Comparison of ENCODE assay signal across 21 mouse cellular contexts in genomic region chr8:96873465-96874094, GRCm38 (mm10).
DNase-seq lines count a peak whose midpoint lies in the region; ATAC-seq and TF ChIP-seq lines count a peak whose summit lies in the region.
"Had no signal": no experiment of that assay in that cellular context is flagged by ENCODE, and none has a peak within 500 bp of the region (broad histone marks: within the 10 kb centered on the region; RNA-seq: fewer than 3 reads in every experiment).

No protein-coding gene starts in this region.

- no peaks in the 10 kb centered on the region for H3K9me3 ChIP-seq in lung, embryonic 14.5 days (ENCODE audit: low read depth, low read length)
- no peaks in the 10 kb centered on the region for H3K9me3 ChIP-seq in lung, embryonic 15.5 days
- no peaks in the 10 kb centered on the region for H3K9me3 ChIP-seq in lung, embryonic 16.5 days (ENCODE audit: control insufficient read depth, low read length)
- H3K9me3 ChIP-seq: G1E had no signal

- no peak overlapping the region for H3K4me3 ChIP-seq in lung, embryonic 14.5 days (ENCODE audit: low read depth, low read length)
- H3K4me3 ChIP-seq in lung, embryonic 15.5 days: no peak overlapping the region
- no peak overlapping the region for H3K4me3 ChIP-seq in lung, embryonic 16.5 days (ENCODE audit: low read length)

- no peak overlapping the region for H3K4me2 ChIP-seq in lung, embryonic 14.5 days
- H3K4me2 ChIP-seq in lung, embryonic 15.5 days: no peak overlapping the region
- H3K4me2 ChIP-seq in lung, embryonic 16.5 days (ENCODE audit: low read depth, low read length): no peak overlapping the region

- no peak overlapping the region for H3K9ac ChIP-seq in lung, embryonic 14.5 days
- no peak overlapping the region for H3K9ac ChIP-seq in lung, embryonic 15.5 days
- H3K9ac ChIP-seq in lung, embryonic 16.5 days (ENCODE audit: low read length): no peak overlapping the region

- ATAC-seq in lung, embryonic 14.5 days (ENCODE audit: insufficient read depth): peak; percentile 60; the same call in 1 of the 2 replicates
- ATAC-seq in lung, embryonic 15.5 days (ENCODE audit: borderline replicate concordance, extremely low read depth, low FRiP score, low TSS enrichment): peak; percentile 85; the same call in 1 of the 2 replicates
- ATAC-seq in lung, embryonic 16.5 days (ENCODE audit: low read depth): peak; percentile 85
- ATAC-seq: activated CD4-positive, CD25-positive, alpha-beta regulatory T cell, adult 4 months; CD4-positive, CD25-positive, alpha-beta regulatory T cell, adult 4 months; Patski had no signal

- no peaks in the 10 kb centered on the region for H3K27me3 ChIP-seq in lung, embryonic 14.5 days (ENCODE audit: insufficient read depth, low read length)
- H3K27me3 ChIP-seq in lung, embryonic 15.5 days: no peaks in the 10 kb centered on the region
- H3K27me3 ChIP-seq in lung, embryonic 16.5 days (ENCODE audit: control insufficient read depth, insufficient read depth, low read depth, low read length): no peaks in the 10 kb centered on the region
- H3K27me3 ChIP-seq: CH12.LX, Patski had no signal

- H3K4me1 ChIP-seq in lung, embryonic 14.5 days (ENCODE audit: insufficient read depth): no peaks in the 10 kb centered on the region
- no peaks in the 10 kb centered on the region for H3K4me1 ChIP-seq in lung, embryonic 15.5 days
- H3K4me1 ChIP-seq in lung, embryonic 16.5 days (replicated peaks; ENCODE audit: control insufficient read depth, insufficient read depth, low read length): no peaks in the 10 kb centered on the region

- 40% methylated on average over 4 of the region's 4 CpGs for WGBS in lung, embryonic 14.5 days
- 51% methylated on average over 4 of the region's 4 CpGs for WGBS in lung, embryonic 15.5 days
- 49% methylated on average over 4 of the region's 4 CpGs for WGBS in lung, embryonic 16.5 days

- TF ChIP-seq CTCF in lung, embryonic 14.5 days (IDR thresholded peaks at IDR 0.05; ENCODE audit: low read depth): no peak

- no peaks in the 10 kb centered on the region for H3K36me3 ChIP-seq in lung, embryonic 14.5 days (ENCODE audit: insufficient read depth)
- no peaks in the 10 kb centered on the region for H3K36me3 ChIP-seq in lung, embryonic 15.5 days
- no peaks in the 10 kb centered on the region for H3K36me3 ChIP-seq in lung, embryonic 16.5 days (ENCODE audit: control insufficient read depth, insufficient read depth, low read length)
- H3K36me3 ChIP-seq: G1E had no signal

- no peak overlapping the region for H3K27ac ChIP-seq in lung, embryonic 14.5 days (ENCODE audit: low read depth)
- H3K27ac ChIP-seq in lung, embryonic 15.5 days: no peak overlapping the region
- no peak overlapping the region for H3K27ac ChIP-seq in lung, embryonic 16.5 days (ENCODE audit: low read length)

- DNase-seq in lung, embryonic 14.5 days: peak; percentile 46
- no peak for DNase-seq in lung, postnatal 36 days
- DNase-seq in lung, postnatal 4 days: no peak
- DNase-seq in lung, postnatal 14 days: no peak
- DNase-seq: adrenal gland, adult 2 months; adrenal gland, adult 8-10 months; adrenal gland, postnatal 10 days; adrenal gland, postnatal 14 days; adrenal gland, postnatal 25 days; adrenal gland, postnatal 36 days; B cell, adult 2 months; cerebellum, adult 11 months; cerebellum, adult 11-12 months; cerebellum, adult 18-20 months had no signal
